Mouse (Mus musculus) CH12.LX (cell line): Measurements from ENCODE around the gene Dhx35.

Experiments
- CTCF ChIP-seq, 2 experiments: IDR thresholded peaks in 1 of 2; conservative IDR thresholded peaks in 1 of 2; 2 replicates each; pipeline ENCODE4 v1.5.1; 2011 to 2012; ENCODE audit warnings: low read depth in 2 of 2, low read length in 2 of 2, improper control_type of control experiment in 1 of 2, inconsistent platforms in 1 of 2, mild to moderate bottlenecking in 1 of 2, moderate library complexity in 1 of 2
- NELFE ChIP-seq: IDR thresholded peaks from 2 replicates; pipeline ENCODE4 v1.6.1; 2011; ENCODE audit warnings: low read depth, low read length, improper control_type of control experiment

- no peak for TF ChIP-seq CTCF (conservative IDR thresholded peaks at IDR 0.05 in 1 of 2, IDR thresholded peaks at IDR 0.05 in 1 of 2; ENCODE audit: low read depth in 2 of 2, low read length in 2 of 2)
- no peak for TF ChIP-seq NELFE
These were observed 13.5 kb upstream of the Dhx35 start for GRCm38 (mm10) chr2:158781126-158781525.
